Mouse (Mus musculus): ENCODE results near the gene Zfp618. TPM values are rescaled to one million over a fixed set of nuclear protein-coding genes. Genes with fewer than 3 reads are reported as not detected.
A peak's percentile ranks its signal among the peaks of the same experiment; 100 is the strongest.

Zfp618 gene
- polyA plus RNA-seq, 1 experiment from 2014 or later, result 40.4 TPM

DNA sequence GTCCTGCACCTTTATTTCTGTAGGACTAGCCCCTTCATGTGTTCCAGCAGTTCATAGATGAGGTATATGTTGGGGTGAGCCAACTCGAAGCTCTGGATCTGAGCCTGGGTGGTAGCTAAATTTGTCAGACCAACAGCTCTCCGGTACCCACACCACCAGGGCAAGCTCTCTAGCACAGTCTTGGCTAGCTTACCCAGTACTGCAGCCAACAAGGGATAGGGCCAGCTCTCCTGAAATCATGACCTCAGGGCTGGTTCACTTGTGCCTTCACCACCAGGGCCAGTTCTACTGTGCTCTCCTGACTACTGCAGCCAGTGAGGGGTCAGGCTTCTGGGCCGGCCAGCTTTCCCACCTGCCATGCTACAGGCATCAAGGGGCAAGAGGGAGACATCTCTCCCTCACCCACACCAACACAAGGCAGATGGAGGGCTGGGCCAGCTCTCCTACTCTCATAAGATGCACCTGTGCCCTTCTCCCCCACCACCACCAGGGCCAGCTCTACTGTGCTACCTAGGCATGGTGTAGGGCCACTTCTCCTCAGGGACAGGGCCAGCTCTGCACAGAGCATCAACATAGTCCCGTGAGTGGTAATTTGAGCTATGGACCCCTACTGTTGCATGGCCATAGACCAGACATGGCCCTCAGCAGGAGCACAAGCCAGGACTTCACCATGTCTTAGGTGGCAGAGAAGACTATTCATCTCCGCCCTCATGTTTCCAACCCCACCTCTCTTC lies 164.7 kb downstream of the Zfp618 start:
- Histone ChIP-seq H3K9me3 (no peaks in the 10 kb centered on the region), H3K4me3 (no peak overlapping the region), H3K27me3 (no peaks in the 10 kb centered on the region), H3K4me2 (replicated peaks) (no peak overlapping the region), H3K4me1 (no peaks in the 10 kb centered on the region), H3K27ac (no peak overlapping the region), H3K9ac (no peak overlapping the region), H3K36me3 (peaks cover 47% of the 10 kb centered on the region)
- no peak for ATAC-seq (ENCODE audit: insufficient number of reproducible peaks, insufficient read depth, low FRiP score, low TSS enrichment)
- 92% methylated on average over 5 of the region's 5 CpGs for WGBS

GRCm38 (mm10) chr4:63147268-63147667 lies 181.9 kb downstream of the Zfp618 start:
- Histone ChIP-seq H3K4me2 (replicated peaks) (no peak overlapping the region), H3K27ac (no peak overlapping the region), H3K4me1 (no peaks in the 10 kb centered on the region), H3K9ac (no peak overlapping the region), H3K36me3 (no peaks in the 10 kb centered on the region), H3K4me3 (no peak overlapping the region), H3K27me3 (no peaks in the 10 kb centered on the region), H3K9me3 (peaks cover 4% of the 10 kb centered on the region)
- no peak for ATAC-seq (ENCODE audit: insufficient number of reproducible peaks, insufficient read depth, low FRiP score, low TSS enrichment)
- WGBS, result 94% methylated on average over 6 of the region's 6 CpGs

- H3K4me2 ChIP-seq (replicated peaks), result no peak overlapping the region
- no peaks in the 10 kb centered on the region for H3K36me3 ChIP-seq
- H3K9ac ChIP-seq, result no peak overlapping the region
- no peaks in the 10 kb centered on the region for H3K4me1 ChIP-seq
- ATAC-seq (ENCODE audit: insufficient number of reproducible peaks, insufficient read depth, low FRiP score, low TSS enrichment), result no peak
- no peak overlapping the region for H3K4me3 ChIP-seq
- peaks cover 4% of the 10 kb centered on the region for H3K9me3 ChIP-seq
- H3K27ac ChIP-seq, result no peak overlapping the region
- 90% methylated on average over 6 of the region's 6 CpGs for WGBS
- H3K27me3 ChIP-seq, result no peaks in the 10 kb centered on the region
Observed at GRCm38 (mm10) chr4:63151127-63151526, 185.8 kb downstream of the Zfp618 start.

- WGBS, result 59% methylated on average over 4 of the region's 4 CpGs
- H3K9me3 ChIP-seq, result no peaks in the 10 kb centered on the region
- H3K4me3 ChIP-seq, result no peak overlapping the region
- no peaks in the 10 kb centered on the region for H3K36me3 ChIP-seq
- no peak overlapping the region for H3K4me2 ChIP-seq (replicated peaks)
- no peaks in the 10 kb centered on the region for H3K4me1 ChIP-seq
- no peak for ATAC-seq (ENCODE audit: insufficient number of reproducible peaks, insufficient read depth, low FRiP score, low TSS enrichment)
- H3K9ac ChIP-seq, result no peak overlapping the region
- H3K27ac ChIP-seq, result no peak overlapping the region
- H3K27me3 ChIP-seq, result no peaks in the 10 kb centered on the region
Observed at GRCm38 (mm10) chr4:63154028-63154427, 188.7 kb downstream of the Zfp618 start.

- Histone ChIP-seq H3K27me3 (no peaks in the 10 kb centered on the region), H3K27ac (no peak within 1 kb of the TSS), H3K4me2 (replicated peaks) (no peak within 1 kb of the TSS), H3K9me3 (no peaks in the 10 kb centered on the region), H3K9ac (no peak within 1 kb of the TSS), H3K4me3 (no peak within 1 kb of the TSS), H3K4me1 (no peaks in the 10 kb centered on the region), H3K36me3 (no peaks in the 10 kb centered on the region)
- 58% methylated on average over 5 of the region's 5 CpGs for WGBS
- ATAC-seq (ENCODE audit: insufficient number of reproducible peaks, insufficient read depth, low FRiP score, low TSS enrichment), result no peak
Observed at GRCm38 (mm10) chr4:63154699-63155098, 189.3 kb downstream of the Zfp618 start, which contains the start of gene Ambp. Ambp (minus strand) TSS chr4:63154799.

GRCm38 (mm10) chr4:63155596-63155995 lies 190.2 kb downstream of the Zfp618 start:
- no peaks in the 10 kb centered on the region for H3K27me3 ChIP-seq
- H3K9me3 ChIP-seq, result no peaks in the 10 kb centered on the region
- H3K4me2 ChIP-seq (replicated peaks), result no peak overlapping the region
- no peak for ATAC-seq (ENCODE audit: insufficient number of reproducible peaks, insufficient read depth, low FRiP score, low TSS enrichment)
- no peak overlapping the region for H3K4me3 ChIP-seq
- H3K27ac ChIP-seq, result no peak overlapping the region
- H3K4me1 ChIP-seq, result no peaks in the 10 kb centered on the region
- no peak overlapping the region for H3K9ac ChIP-seq
- no peaks in the 10 kb centered on the region for H3K36me3 ChIP-seq
- WGBS, result 57% methylated on average over 2 of the region's 2 CpGs

GRCm38 (mm10) chr4:63156726-63157634 lies 191.6 kb downstream of the Zfp618 start:
- Histone ChIP-seq H3K4me2 (replicated peaks) (no peak overlapping the region), H3K9ac (no peak overlapping the region), H3K36me3 (no peaks in the 10 kb centered on the region), H3K4me3 (no peak overlapping the region), H3K27ac (no peak overlapping the region), H3K27me3 (no peaks in the 10 kb centered on the region), H3K9me3 (no peaks in the 10 kb centered on the region), H3K4me1 (no peaks in the 10 kb centered on the region)
- ATAC-seq (ENCODE audit: insufficient number of reproducible peaks, insufficient read depth, low FRiP score, low TSS enrichment), result no peak
- WGBS, result 63% methylated on average over 8 of the region's 8 CpGs

DNA sequence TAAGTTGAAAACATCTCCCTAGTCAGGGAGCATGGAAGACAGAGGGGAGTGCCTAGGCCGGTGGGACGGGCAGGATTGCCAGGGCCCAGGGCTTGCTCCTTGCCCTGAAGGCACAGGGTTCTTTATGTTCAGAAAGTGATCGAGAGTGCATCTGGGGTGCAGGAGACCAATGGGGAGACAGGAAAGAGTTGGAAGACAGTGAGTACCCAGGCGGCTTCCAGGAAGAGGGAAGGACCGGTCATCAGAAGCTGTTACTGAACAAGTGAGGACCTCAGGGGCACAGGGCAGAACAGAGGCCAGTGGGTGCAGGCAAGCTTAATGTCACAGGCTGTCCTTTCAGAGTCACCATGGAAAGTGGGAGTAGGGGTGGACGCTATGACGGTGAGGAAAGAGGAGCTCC lies 192.8 kb downstream of the Zfp618 start:
- Histone ChIP-seq H3K27ac (no peak overlapping the region), H3K9ac (no peak overlapping the region), H3K4me1 (no peaks in the 10 kb centered on the region), H3K4me3 (no peak overlapping the region), H3K4me2 (replicated peaks) (no peak overlapping the region), H3K27me3 (no peaks in the 10 kb centered on the region), H3K9me3 (no peaks in the 10 kb centered on the region), H3K36me3 (no peaks in the 10 kb centered on the region)
- ATAC-seq (ENCODE audit: insufficient number of reproducible peaks, insufficient read depth, low FRiP score, low TSS enrichment), result no peak
- WGBS, result 85% methylated on average over 7 of the region's 7 CpGs

DNA sequence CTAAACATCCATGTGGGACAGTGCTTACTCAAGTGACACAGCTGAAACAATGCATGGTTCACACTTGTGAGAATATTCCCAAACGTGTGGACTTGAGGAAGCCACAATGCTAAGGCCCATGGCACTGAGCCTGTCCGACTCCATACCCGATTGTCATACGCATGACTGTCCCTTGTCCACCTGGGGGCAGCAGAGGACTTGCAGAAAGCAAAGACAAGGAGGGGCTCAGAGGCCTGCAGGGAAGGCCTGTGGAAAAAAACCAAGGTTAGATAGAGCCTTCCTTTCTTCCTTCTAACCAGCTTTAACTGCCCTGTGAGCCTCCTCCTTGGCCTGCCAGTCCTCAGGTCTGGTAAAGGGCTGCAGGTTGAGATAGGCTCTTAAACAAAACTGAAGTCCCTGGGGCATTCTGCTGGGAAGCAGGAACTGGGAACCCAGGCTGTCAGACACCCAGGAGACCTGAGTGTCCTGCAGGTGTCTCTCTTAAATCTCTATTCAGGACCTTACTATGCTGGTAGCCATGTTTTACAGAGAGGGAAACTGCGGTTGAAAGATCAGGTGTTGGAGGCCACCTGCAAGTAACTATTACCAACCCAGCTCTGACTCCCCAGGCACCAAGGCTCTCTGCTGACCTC lies 193.7 kb downstream of the Zfp618 start:
- Histone ChIP-seq H3K4me3 (no peak overlapping the region), H3K27ac (no peak overlapping the region), H3K36me3 (no peaks in the 10 kb centered on the region), H3K4me2 (replicated peaks) (no peak overlapping the region), H3K27me3 (no peaks in the 10 kb centered on the region), H3K9ac (no peak overlapping the region), H3K4me1 (no peaks in the 10 kb centered on the region), H3K9me3 (no peaks in the 10 kb centered on the region)
- ATAC-seq (ENCODE audit: insufficient number of reproducible peaks, insufficient read depth, low FRiP score, low TSS enrichment), result peak; percentile 70; the same call in 1 of the 2 replicates
- WGBS, result 15% methylated on average over 5 of the region's 5 CpGs

- no peak overlapping the region for H3K4me3 ChIP-seq
- H3K27me3 ChIP-seq, result peaks cover 6% of the 10 kb centered on the region
- no peak overlapping the region for H3K27ac ChIP-seq
- H3K36me3 ChIP-seq, result no peaks in the 10 kb centered on the region
- no peak for ATAC-seq (ENCODE audit: insufficient number of reproducible peaks, insufficient read depth, low FRiP score, low TSS enrichment)
- no peaks in the 10 kb centered on the region for H3K4me1 ChIP-seq
- WGBS, result 90% methylated on average over 4 of the region's 4 CpGs
- no peak overlapping the region for H3K9ac ChIP-seq
- no peaks in the 10 kb centered on the region for H3K9me3 ChIP-seq
- H3K4me2 ChIP-seq (replicated peaks), result no peak overlapping the region
Observed at GRCm38 (mm10) chr4:63165636-63166035, 200.3 kb downstream of the Zfp618 start.

DNA sequence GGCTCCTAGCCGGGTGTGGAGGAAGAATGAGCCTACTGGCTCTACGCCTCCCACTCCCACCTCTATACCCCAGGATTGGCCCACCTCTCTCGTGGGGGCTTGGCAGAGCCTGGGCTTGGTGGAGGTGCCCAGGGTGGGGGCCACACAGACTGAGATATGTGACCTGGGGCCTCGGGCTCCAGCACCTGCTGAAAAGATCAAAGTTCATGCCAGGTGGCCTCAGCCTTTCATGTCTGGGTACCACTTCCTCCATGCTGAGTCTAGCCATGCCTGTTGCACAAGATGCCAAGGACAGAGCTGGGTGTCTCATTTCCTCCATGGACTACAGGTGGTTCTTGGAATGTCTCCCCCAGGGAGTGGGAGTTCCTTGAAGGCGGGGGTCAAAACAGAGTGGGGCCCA lies 200.9 kb downstream of the Zfp618 start:
- Histone ChIP-seq H3K9ac (no peak overlapping the region), H3K4me3 (no peak overlapping the region), H3K27ac (no peak overlapping the region), H3K4me2 (replicated peaks) (no peak overlapping the region), H3K36me3 (no peaks in the 10 kb centered on the region), H3K27me3 (peaks cover 12% of the 10 kb centered on the region), H3K9me3 (no peaks in the 10 kb centered on the region), H3K4me1 (no peaks in the 10 kb centered on the region)
- ATAC-seq (ENCODE audit: insufficient number of reproducible peaks, insufficient read depth, low FRiP score, low TSS enrichment), result no peak
- 80% methylated on average over 5 of the region's 5 CpGs for WGBS
